Mouse (Mus musculus) erythroblast, adult 5-6 weeks (primary cell): ENCODE results near the gene Ankrd26. TPM values are rescaled to one million over a fixed set of nuclear protein-coding genes. Genes with fewer than 3 reads are reported as not detected.
A peak's percentile ranks its signal among the peaks of the same experiment; 100 is the strongest.
"Not testable (repeated sequence)": the region's sequence is repeated elsewhere in the genome, so short reads cannot be mapped to it uniquely, and the experiment has no call there.

Source experiments
- ATAC-seq: replicated peaks from 2 replicates; pipeline ENCODE4 v1.8.0; 2016; ENCODE audit warnings: moderate number of reproducible peaks, mild to moderate bottlenecking, moderate TSS enrichment, inconsistent platforms; ENCODE audit not compliant: poor library complexity, low FRiP score, severe bottlenecking
- total RNA-seq, 2 experiments: library from RNA; stranded (forward) in 1 of 2; stranded (reverse) in 1 of 2; fragments of 150-400 nt in 1 of 2; fragments of 200-764, 138-1000 nt in 1 of 2; gene quantifications; 2 replicates each; pipeline versions ENCODE4 v1.2.3 to v1.2.4; 2015 to 2017; ENCODE audit warnings: low replicate concordance in 2 of 2

The Ankrd26 gene
- total RNA-seq (2015; ENCODE audit: low replicate concordance) (5.0 and 6.9 TPM in 2 replicates), total RNA-seq (2017; ENCODE audit: low replicate concordance) (5.0 and 15.6 TPM in 2 replicates)

DNA sequence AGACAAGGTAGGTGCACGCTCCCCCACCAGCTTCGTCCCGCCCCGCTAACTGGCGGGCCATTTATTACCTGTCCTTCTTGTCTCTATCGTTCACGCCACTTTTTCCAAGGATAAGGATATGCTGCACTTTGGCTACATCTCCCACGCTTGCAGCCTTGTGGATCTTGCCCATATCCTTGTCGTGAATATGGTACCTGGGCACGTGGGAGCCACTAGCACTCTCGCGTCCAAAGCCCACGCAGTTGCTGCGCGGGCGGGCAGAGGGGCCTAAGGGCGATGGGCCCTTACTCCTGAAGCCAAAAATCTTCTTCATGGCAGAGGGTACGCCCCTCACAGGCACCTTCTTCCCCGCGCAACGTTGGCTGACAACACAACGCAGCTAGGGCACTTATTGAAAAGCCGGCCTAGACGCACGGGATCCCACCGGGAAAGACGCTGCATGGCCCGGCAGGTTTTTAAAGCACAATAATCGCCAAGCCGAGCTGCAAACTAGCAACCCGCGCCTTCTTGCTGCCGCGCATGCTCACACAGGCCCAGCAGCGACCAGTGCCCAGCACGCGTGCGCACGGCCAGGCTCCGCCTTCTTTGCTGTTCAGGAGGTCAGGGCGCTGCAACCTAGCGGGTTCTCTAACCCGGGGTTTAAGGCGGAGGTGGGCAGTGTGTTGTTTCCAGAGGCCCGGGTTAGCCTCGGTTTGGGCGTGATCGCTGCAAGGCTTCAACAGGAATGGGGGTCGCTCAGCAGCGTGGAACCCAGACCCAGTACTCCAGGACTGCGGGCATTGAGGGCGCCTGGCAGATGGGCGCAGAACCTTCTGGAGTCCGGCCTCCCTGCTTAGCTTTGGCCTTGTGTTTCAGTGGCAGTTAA is at the start of gene Ankrd26:
TSS of gene Ankrd26 (minus strand) at position 482 of the 865 bp plus-strand sequence.
- ATAC-seq, result peak; percentile 99

DNA sequence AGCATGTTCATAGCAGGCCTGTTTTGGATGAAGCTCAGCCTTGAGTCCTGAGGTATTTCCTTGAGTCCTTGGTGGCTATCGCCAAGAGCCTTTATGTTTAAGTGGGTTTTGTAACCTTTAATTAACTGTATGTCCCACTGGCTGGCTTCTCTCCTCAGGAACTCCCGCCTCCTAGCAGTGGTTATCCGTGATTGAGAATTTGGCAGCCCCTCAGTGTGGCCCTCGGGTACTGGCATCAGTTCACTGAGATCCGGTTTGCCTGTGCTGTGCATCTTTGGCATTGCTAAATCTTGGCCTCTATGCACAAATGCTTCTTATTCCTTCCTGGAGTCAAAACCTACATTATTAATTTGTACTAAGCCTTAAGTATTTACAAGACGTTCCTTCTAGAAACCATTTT is 46.9 kb upstream of the Ankrd26 start:
- no peak for ATAC-seq

DNA sequence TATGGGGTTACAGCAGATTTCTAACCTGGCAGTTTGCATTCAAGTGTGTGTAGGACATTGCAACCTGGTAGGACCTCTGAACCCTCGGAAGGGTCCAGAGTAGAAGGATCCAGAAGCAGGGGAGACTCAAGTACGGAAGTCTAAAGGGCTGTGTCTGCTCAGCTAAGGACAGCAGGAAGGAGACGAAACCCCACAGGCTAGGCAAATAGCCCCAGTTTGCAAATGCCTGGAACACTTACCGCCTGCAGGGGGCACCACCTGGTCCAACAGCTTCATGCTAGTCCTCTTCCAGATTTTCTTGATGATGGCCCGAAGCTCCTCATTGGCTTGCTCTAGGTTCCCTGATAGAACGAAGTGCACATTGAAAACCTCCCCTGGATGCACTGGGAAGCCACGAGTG is 43.9 kb upstream of the Ankrd26 start:
- ATAC-seq, result no peak

DNA sequence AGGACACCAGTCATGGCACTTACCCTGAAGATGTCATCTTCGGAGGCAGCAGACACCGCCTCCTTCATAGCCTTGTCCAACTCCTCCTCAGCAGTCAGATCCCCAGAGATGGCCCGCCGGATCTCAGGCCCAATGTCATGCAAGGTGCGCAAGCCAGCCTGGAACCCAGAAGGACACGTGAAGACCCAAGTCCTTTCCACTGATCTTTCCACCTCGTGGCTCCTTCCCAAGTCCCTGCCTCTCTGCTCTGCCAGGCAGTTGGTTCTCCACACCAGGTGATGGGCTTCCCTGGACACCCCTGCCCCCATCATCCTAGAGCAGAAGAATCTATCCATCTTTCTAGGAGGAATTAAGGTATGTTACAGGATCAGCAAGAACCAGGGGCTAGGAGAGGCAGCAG is 41.8 kb upstream of the Ankrd26 start:
- ATAC-seq, result no peak

DNA sequence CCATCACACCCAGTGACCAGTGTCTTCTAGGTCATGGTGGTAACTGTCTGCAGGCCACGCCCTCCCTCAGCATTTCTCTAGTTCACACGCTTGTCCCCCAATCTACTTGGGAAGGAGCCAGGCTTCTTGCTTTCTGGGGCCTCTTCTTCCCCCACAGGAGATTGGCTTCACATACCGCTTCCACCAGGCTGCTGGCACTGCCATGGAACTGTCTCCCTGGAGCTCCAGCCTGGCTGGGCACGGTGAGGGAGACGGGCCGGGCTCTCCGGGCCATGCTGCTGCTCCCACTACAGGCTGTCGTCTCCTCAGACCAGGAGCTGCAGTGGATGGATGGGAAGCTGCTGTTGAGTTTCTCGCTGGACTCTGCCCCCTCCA is 33.6 kb upstream of the Ankrd26 start:
- no peak for ATAC-seq

DNA sequence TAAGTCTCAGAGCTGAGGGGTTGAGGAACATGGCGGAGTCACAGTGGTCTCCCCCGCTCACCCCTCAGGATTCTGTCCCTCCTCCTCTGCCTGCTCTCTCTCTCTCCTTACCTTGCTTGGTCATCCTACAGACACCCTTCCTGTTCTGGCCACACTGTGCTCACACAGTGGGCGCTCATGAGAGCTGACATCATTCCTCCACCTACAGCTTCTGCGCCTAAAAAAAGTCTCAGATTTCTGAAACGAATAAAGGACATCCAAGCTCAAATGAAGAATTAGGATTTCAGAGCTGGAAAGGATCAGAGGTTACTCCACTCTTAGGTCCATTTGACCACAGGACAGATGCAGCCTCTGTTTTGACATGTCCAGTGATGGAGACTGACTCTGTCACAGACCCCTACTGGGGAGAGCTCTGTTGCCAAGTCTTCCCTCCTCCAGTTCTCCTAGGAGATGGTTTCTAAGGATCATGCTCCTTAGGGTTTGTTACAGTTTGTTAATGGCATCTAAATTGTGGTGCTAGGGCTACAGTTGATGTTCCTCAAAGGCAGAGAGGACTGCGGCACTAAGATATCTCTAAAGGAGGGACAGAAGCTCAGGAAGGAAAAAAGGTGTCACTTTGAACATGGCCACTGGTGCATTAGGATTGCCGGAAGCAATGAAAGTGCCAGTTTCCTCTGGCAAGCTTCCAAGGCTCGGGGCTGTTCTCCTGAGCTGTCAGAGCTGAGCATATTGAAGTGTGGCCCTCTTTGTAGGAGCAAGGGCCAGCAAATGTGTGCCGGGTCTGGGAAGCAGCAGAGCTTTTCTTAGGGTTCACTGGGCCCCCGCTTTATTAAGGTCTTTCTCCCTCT is 33.0 kb upstream of the Ankrd26 start:
- ATAC-seq, result no peak

DNA sequence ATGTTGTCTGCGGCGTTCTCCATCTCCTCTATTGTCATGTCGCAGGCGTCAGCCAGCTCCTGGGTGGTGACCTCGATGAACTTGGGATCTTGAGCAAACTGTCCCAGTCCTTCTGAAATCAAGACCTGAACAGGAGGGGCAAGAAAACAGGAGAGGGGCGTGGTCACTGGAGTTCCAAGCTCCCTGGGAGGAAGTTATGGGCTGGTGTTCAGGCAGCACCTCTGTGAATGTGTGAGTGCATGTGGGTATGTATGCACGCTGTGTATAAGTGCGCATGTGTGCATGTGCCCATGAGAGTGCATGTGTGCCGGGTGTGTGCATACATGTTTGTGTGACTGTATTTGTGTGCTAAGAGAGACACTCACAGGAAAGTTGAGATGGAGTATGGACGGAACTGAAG is 32.0 kb upstream of the Ankrd26 start:
- no peak for ATAC-seq

DNA sequence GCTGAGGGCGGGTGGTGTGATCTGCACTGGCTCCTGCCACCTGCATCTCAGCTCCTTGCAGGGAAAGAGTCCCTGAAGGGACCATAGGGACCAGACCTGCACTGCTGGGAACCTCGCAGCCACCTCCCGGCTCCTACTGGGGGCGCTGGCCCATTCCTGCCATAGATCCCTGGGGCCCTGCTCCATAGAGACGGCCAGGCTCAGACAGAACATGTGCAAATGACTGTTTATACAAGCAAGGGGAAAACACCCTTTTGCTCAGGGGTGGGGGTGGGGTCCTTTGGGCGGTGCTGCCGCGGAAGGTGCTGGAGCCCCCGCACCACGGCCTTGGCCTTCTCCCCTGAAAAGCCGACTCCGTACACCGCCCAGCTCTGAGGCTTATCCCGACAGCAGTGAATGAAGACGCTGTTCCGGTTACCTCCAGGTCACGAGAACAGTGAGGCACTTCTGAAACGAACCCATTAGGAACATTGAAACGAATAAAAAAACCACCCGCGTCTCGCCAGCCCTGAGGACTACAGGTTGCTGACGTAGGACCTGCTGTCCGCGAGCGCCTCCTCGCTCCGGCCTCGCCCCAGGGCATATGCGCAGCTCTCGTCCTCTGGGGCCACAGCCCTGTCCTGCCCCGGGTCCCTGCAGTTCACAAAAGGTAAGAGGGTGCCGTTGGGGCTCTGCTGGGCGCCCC is 31.5 kb upstream of the Ankrd26 start:
- ATAC-seq, result no peak

DNA sequence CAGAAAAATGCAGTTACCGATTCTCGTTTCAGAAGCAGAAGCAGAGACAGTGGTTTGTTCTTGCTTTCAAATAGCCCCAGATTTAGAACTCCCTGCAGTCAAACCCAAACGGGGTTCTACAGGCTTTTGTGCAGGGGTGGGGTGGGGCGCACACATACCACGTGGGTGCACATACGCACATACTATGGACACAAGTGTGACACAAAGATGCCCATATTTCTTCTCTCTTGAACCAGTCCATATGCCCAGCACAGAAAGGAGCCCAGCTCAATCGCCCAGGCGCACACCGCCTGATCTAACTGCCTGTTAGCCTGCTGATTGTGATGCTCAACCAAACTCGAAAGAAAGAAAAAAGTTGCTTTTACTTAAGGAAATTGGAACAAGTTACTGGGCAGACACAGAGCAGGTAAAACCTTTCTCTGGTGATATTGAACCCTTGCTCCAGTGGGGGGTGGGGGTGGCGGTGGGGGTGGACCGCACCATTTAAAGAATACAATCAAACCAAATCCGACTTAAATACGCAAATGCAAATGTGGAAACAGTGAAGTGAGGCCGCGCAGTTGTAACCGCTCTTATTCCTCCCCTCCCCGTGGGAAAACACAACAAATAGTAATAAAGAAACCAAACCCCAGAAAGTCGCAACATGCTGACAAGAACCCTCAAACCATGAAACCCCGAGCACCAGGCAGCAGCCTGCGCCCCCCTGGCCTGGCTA is 30.8 kb upstream of the Ankrd26 start:
- no peak for ATAC-seq

DNA sequence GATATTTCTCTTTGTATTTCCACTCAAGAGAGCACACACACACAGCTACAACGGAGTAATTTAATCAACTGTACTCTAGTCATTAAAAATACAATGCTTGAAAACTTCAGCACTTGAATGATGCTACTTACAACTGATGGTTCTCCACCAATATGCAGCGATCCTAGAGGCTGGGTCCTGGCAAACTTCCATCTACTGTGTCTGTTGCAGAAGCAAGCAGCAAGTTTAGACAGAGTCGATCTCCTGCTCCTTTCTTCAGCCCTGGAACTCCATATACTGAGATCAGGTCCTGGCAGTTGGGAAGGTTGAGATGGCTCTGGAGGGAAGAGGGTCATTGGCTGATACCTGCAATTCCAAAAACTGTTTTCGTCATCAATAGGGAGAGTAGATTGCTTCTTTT is 16.7 kb upstream of the Ankrd26 start:
- ATAC-seq, result not testable (repeated sequence)

DNA sequence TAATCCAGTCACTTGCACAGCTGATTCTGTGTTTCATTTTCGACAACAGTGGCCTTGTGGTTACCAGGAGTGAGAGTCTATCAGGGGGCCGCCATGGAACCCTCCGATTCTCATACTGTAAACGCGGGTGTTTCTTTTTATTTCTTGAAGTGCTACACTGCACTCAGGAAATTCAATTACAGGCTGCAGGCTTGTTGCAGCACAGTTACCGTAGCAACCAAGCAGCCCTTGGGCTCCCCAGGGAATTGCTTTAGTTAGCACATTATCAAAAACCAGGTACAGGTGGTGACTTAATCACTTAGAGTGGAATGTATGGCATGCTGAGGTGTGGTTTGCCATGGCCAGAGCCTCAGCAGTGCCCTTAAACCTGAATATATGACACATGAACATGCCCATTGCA is 12.3 kb upstream of the Ankrd26 start:
- ATAC-seq, result no peak

DNA sequence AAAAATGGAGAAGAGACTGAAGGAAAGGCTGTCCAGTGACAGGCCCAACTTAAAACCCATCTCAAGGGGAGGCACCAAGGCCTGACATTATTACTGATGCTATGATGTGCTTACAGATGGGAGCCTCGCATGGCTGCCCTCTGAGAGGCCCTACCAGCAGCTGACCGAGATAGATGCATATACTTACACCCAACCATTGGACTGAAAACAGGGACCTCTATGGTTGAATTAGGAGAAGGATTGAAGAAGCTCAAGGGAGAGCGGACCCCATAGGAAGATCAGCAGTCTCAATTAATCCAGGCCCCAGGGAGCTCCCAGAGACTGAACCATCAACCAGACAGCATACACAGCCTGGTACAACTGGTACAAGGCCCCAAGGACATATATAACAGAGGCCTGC is 5.8 kb upstream of the Ankrd26 start:
- ATAC-seq, result no peak

DNA sequence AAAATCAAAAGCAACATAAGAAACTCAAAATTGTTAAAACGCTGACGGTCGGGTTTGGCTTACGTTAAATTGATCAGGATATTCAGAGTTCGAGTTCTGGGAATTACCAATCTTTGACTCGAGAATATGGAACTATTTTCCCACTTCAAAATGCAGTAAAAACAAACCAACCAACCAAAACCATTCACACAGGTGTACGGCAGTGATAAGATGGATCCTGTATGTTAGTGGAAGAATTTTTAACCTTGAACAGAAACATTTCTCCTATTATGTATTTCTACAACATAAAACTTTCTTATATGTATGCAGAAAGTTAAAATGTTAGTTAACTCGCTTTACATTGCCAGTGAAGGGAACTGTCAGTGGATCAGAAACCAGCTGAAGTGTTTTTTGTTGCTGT is 801 bp downstream of the Ankrd26 start:
- no peak for ATAC-seq

DNA sequence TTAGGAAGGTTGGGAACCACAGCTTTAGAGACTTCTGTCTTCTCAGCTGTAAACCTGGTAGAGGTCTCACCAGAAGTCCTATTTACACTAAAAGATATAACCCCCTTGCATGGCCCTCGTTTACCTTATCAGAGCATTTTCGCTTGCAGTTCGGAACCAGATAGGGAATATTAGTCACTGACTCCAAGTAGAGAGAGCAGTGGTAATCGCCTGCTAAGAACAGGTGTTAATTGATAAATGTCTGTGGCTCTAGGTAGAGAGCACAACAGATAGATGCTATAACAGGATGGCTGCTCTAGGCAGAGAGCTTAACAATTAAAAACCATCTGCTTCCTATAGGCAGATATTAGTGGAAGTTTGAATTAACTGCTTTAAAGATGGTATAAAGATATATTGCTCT is 23.4 kb downstream of the Ankrd26 start:
- ATAC-seq, result no peak

DNA sequence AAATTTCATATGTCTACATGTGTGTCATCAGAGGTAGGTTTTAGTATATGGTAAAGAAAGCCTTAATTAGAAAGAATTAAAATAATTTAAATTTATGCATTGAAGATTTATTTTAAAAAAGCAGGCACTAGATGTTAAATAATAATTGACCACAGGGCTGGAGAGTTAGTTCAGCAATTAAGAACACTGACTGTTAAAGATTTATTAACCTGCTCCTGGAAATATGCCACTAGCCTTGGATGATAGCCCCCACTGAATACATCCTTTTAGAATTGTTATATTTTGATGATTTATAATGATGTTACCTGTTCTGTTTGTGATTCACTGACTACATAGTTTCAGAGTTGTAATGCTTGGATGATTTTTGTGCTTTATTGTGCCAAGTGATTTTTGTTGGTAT is 24.8 kb downstream of the Ankrd26 start:
- ATAC-seq, result not testable (repeated sequence)

DNA sequence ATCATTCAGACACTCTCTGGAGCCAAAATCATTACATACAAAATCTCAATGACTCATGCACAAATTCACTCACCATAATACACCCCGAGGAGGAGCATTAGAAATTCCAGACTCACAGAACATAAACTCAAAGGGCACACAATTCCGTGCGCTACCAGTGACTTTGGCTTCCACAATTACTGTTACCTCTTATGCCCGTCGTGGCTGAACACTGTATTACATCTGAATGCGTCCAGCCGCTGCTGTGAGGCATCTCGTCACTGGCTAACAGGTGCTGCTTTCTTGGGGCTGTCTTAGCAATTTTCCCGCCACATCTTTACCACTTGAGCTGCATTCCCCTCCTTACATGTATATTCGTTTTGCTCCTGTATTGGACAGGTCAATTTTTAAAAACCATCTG is 26.7 kb downstream of the Ankrd26 start:
- no peak for ATAC-seq

DNA sequence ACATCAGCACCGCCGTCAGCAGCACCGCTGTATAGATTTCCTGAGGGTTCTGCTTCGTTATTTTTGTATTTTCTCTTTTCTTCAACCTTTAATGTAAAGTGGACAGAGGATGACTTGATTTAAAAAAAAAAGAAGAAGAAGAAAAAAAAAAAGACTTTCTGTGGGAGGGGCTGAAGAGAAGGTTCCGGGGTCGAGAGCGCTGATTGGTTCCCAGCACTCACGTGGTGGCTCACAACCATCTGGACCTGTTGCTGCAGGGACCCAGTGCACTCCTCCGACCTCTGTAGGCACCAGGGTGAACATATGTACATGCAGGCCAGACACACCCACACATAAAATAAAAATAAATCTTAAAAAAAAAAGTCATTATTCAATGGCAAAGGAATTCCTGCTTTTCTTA is 28.6 kb downstream of the Ankrd26 start:
- no peak for ATAC-seq

DNA sequence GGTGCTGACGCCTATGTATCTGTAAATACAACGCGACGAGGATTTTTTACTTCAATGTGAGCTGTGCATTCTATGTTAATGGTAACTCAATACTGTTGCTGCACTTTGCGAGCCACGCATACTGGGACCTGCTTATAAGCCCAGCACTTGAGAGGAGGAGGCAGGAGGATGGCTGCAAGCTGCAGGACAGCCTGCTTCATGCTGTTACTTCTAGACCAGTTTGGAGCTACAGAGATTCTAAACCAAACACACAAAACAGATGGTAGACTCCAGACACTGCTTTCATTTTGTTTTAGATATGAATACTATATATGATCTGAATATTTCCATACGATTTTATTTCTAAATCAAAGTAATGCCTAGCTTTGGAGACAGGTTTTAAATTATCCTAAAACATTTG is 41.4 kb downstream of the Ankrd26 start:
- no peak for ATAC-seq

DNA sequence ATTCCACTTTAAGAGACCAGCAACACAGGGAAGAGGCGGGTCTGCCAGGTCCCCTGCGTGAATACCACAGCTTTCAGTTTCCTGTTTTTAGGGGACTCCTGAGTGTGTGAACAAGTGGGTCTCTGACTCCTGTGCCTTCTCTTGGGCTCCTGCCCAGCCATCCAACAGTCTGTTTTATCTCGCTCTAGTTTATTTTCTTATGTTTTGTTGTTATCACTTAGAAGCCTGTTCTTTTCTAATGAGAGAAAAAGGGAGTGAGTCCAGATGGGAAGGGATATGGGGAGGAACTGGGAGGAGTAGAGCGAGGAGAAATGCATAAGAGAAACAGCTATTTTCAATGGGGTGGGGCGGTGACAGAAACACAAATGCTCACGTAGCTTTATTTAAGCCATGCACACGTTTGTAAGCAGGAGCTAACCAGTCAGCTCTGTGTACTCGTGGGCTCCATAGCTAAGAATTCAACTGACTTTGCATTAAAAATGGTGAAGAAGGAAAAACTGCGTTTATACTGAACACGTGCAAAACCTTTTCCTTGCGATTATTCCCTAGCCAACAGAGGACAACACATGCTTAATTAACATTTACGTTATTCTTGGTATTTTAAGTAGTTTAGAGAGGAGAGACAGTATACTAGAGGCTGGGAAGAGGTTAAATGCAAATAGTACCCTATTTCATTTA is 48.6 kb downstream of the Ankrd26 start:
- ATAC-seq, result no peak
